In genomic region chr17:78279191-78279590, GRCm38 (mm10) we compare ENCODE assay signal across 25 mouse cellular contexts.
DNase-seq lines count a peak whose midpoint lies in the region; ATAC-seq and TF ChIP-seq lines count a peak whose summit lies in the region.
"Had no signal": no experiment of that assay in that cellular context is flagged by ENCODE, and none has a peak within 500 bp of the region (broad histone marks: within the 10 kb centered on the region; RNA-seq: fewer than 3 reads in every experiment).

No protein-coding gene starts in this region.

- TF ChIP-seq CTCF in kidney, postnatal 0 days (IDR thresholded peaks at IDR 0.05; ENCODE audit: low read depth): no peak
- no peak for TF ChIP-seq CTCF in CH12.LX (conservative IDR thresholded peaks at IDR 0.05 in 1 of 2, IDR thresholded peaks at IDR 0.05 in 1 of 2; ENCODE audit: low read depth in 2 of 2, low read length in 2 of 2)

- in situ Hi-C loops in CH12.LX (cut with MboI; ENCODE audit: low pct_ligation_motif_present, low pct_unique_long_range_greater_than_20kb, low sequenced_read_pairs): no loop called here

- no peak overlapping the region for H3K4me3 ChIP-seq in embryonic facial prominence, embryonic 12.5 days
- no peak overlapping the region for H3K4me3 ChIP-seq in embryonic facial prominence, embryonic 10.5 days
- no peak overlapping the region for H3K4me3 ChIP-seq in kidney, postnatal 0 days (replicated peaks; ENCODE audit: low read depth, low read length)
- no peak overlapping the region for H3K4me3 ChIP-seq in kidney, embryonic 16.5 days (ENCODE audit: low read length)
- H3K4me3 ChIP-seq in CH12.LX (replicated peaks in 1 of 3; ENCODE audit: low read depth in 2 of 3, low read length in 2 of 3, poor library complexity in 1 of 3): no peak overlapping the region
- no peak overlapping the region for H3K4me3 ChIP-seq in embryonic facial prominence, embryonic 14.5 days (ENCODE audit: low read depth, low read length)
- H3K4me3 ChIP-seq: forebrain, embryonic 10.5 days; heart, embryonic 13.5 days; intestine, embryonic 15.5 days had no signal

- H3K4me2 ChIP-seq in embryonic facial prominence, embryonic 12.5 days (replicated peaks): no peak overlapping the region
- no peak overlapping the region for H3K4me2 ChIP-seq in kidney, postnatal 0 days (ENCODE audit: low read length)
- no peak overlapping the region for H3K4me2 ChIP-seq in kidney, embryonic 16.5 days (replicated peaks; ENCODE audit: low read depth, low read length)
- no peak overlapping the region for H3K4me2 ChIP-seq in CH12.LX (ENCODE audit: insufficient read depth, low read depth, poor library complexity, severe bottlenecking)
- H3K4me2 ChIP-seq in embryonic facial prominence, embryonic 14.5 days (ENCODE audit: low read depth, low read length): no peak overlapping the region
- H3K4me2 ChIP-seq: heart, embryonic 13.5 days; intestine, embryonic 15.5 days had no signal

- dilution Hi-C loops in CH12.LX (cut with MboI; ENCODE audit: extremely low pct_ligation_motif_present, extremely low pct_unique_long_range_greater_than_20kb, low sequenced_read_pairs): no loop called here

- no peak overlapping the region for H3K9ac ChIP-seq in embryonic facial prominence, embryonic 12.5 days
- no peak overlapping the region for H3K9ac ChIP-seq in kidney, postnatal 0 days (ENCODE audit: low read depth, low read length)
- H3K9ac ChIP-seq in kidney, embryonic 16.5 days (replicated peaks; ENCODE audit: low read length): no peak overlapping the region
- H3K9ac ChIP-seq in CH12.LX (ENCODE audit: insufficient read depth, low read depth): no peak overlapping the region
- H3K9ac ChIP-seq in embryonic facial prominence, embryonic 14.5 days (ENCODE audit: low read depth, low read length): no peak overlapping the region
- H3K9ac ChIP-seq: forebrain, postnatal 0 days; heart, embryonic 13.5 days; intestine, embryonic 15.5 days; liver, embryonic 14.5 days had no signal

- H3K79me2 ChIP-seq in CH12.LX (replicated peaks; ENCODE audit: control insufficient read depth, extremely low read depth, insufficient read depth, poor library complexity, severe bottlenecking): peaks cover 21% of the 10 kb centered on the region

- H3K36me3 ChIP-seq in embryonic facial prominence, embryonic 12.5 days: 0 out of 2 replicates have a peak, but pooled peaks cover 3% of the 10 kb centered on the region
- peaks cover 12% of the 10 kb centered on the region; the same call in 1 of the 2 replicates for H3K36me3 ChIP-seq in embryonic facial prominence, embryonic 10.5 days (replicated peaks)
- H3K36me3 ChIP-seq in kidney, postnatal 0 days (ENCODE audit: insufficient read depth, low read length): no peaks in the 10 kb centered on the region
- H3K36me3 ChIP-seq in kidney, embryonic 16.5 days (ENCODE audit: insufficient read depth, low read length): no peaks in the 10 kb centered on the region
- H3K36me3 ChIP-seq in CH12.LX (replicated peaks in 1 of 2; ENCODE audit: control insufficient read depth in 1 of 2, insufficient read depth in 1 of 2, low read length in 1 of 2): peaks cover 46 to 75% of the 10 kb centered on the region in 2 experiments
- no peaks in the 10 kb centered on the region for H3K36me3 ChIP-seq in embryonic facial prominence, embryonic 14.5 days (ENCODE audit: control insufficient read depth, insufficient read depth, low read length)
- H3K36me3 ChIP-seq: intestine, embryonic 15.5 days had no signal

- TF ChIP-seq EP300 in CH12.LX (IDR thresholded peaks at IDR 0.05; ENCODE audit: low read length): no peak

- no peak for TF ChIP-seq POLR2A in CH12.LX (IDR thresholded peaks at IDR 0.05; ENCODE audit: low read depth, low read length)

- no peak for DNase-seq in embryonic facial prominence, embryonic 10.5 days (ENCODE audit: low spot score)
- peak; percentile 19 for DNase-seq in kidney, postnatal 0 days (ENCODE audit: low spot score)
- DNase-seq in CH12.LX (ENCODE audit: extremely low read depth): no peak
- DNase-seq in embryonic facial prominence, embryonic 14.5 days (ENCODE audit: low spot score): peak; percentile 48
- DNase-seq in thymus, postnatal 0 days (ENCODE audit: low spot score): no peak
- no peak for DNase-seq in heart, adult 18-20 months
- DNase-seq: adrenal gland, postnatal 25 days; forebrain, postnatal 0 days; heart, postnatal 10 days; kidney, postnatal 10 days; liver; lung, adult 2 months; lung, postnatal 10 days; thymus, adult 2 months; thymus, postnatal 4 days had no signal

- H3K27ac ChIP-seq in embryonic facial prominence, embryonic 12.5 days: no peak overlapping the region
- H3K27ac ChIP-seq in embryonic facial prominence, embryonic 10.5 days (replicated peaks): no peak overlapping the region
- H3K27ac ChIP-seq in kidney, postnatal 0 days: no peak overlapping the region
- H3K27ac ChIP-seq in kidney, embryonic 16.5 days (ENCODE audit: low read length): no peak overlapping the region
- 0 out of 2 replicates have a peak overlapping the region, but pooled peaks have one; percentile 15 for H3K27ac ChIP-seq in CH12.LX (ENCODE audit: insufficient read depth, low read depth)
- no peak overlapping the region for H3K27ac ChIP-seq in embryonic facial prominence, embryonic 14.5 days (replicated peaks; ENCODE audit: low read depth, low read length)
- H3K27ac ChIP-seq: forebrain, embryonic 10.5 days; heart, embryonic 13.5 days; intestine, embryonic 15.5 days; liver, embryonic 14.5 days; macrophage had no signal

- H3K27me3 ChIP-seq in embryonic facial prominence, embryonic 12.5 days: no peaks in the 10 kb centered on the region
- no peaks in the 10 kb centered on the region for H3K27me3 ChIP-seq in embryonic facial prominence, embryonic 10.5 days (replicated peaks; ENCODE audit: low read depth, poor library complexity, severe bottlenecking)
- H3K27me3 ChIP-seq in kidney, postnatal 0 days (ENCODE audit: insufficient read depth, low read length): no peaks in the 10 kb centered on the region
- H3K27me3 ChIP-seq in kidney, embryonic 16.5 days (ENCODE audit: insufficient read depth, low read length): no peaks in the 10 kb centered on the region
- H3K27me3 ChIP-seq in CH12.LX (replicated peaks): no peaks in the 10 kb centered on the region
- no peaks in the 10 kb centered on the region for H3K27me3 ChIP-seq in embryonic facial prominence, embryonic 14.5 days (replicated peaks; ENCODE audit: control insufficient read depth, insufficient read depth, low read length)
- H3K27me3 ChIP-seq: heart, embryonic 13.5 days; intestine, embryonic 15.5 days; Patski had no signal

- no peak for TF ChIP-seq RAD21 in CH12.LX (IDR thresholded peaks at IDR 0.05; ENCODE audit: low read depth, low read length)

- H3K9me3 ChIP-seq in embryonic facial prominence, embryonic 12.5 days: no peaks in the 10 kb centered on the region
- H3K9me3 ChIP-seq in embryonic facial prominence, embryonic 10.5 days: no peaks in the 10 kb centered on the region
- H3K9me3 ChIP-seq in kidney, postnatal 0 days (replicated peaks; ENCODE audit: low read length): no peaks in the 10 kb centered on the region
- no peaks in the 10 kb centered on the region for H3K9me3 ChIP-seq in kidney, embryonic 16.5 days (ENCODE audit: low read length)
- H3K9me3 ChIP-seq in CH12.LX (replicated peaks; ENCODE audit: low read length): no peaks in the 10 kb centered on the region
- no peaks in the 10 kb centered on the region for H3K9me3 ChIP-seq in embryonic facial prominence, embryonic 14.5 days (ENCODE audit: control insufficient read depth, low read length)
- H3K9me3 ChIP-seq: forebrain, embryonic 10.5 days; G1E; heart, embryonic 13.5 days; intestine, embryonic 15.5 days had no signal

- 0 out of 2 replicates have a peak, but pooled peaks have one; percentile 37 for ATAC-seq in embryonic facial prominence, embryonic 12.5 days (ENCODE audit: insufficient number of reproducible peaks, insufficient read depth, low FRiP score, low TSS enrichment)
- ATAC-seq in kidney, postnatal 0 days (replicated peaks; ENCODE audit: low FRiP score, low read depth): no peak
- no peak for ATAC-seq in kidney, embryonic 16.5 days (ENCODE audit: low FRiP score, low TSS enrichment)
- ATAC-seq in embryonic facial prominence, embryonic 14.5 days (ENCODE audit: low read depth): peak; percentile 47; the same call in 1 of the 2 replicates
- ATAC-seq: forebrain, postnatal 0 days; hindbrain, embryonic 16.5 days; intestine, embryonic 15.5 days; Patski had no signal

- WGBS in embryonic facial prominence, embryonic 12.5 days: 56% methylated on average over 12 of the region's 12 CpGs
- WGBS in embryonic facial prominence, embryonic 10.5 days: 68% methylated on average over 12 of the region's 12 CpGs
- WGBS in kidney, postnatal 0 days: 62% methylated on average over 12 of the region's 12 CpGs
- 59% methylated on average over 12 of the region's 12 CpGs for WGBS in kidney, embryonic 16.5 days
- WGBS in embryonic facial prominence, embryonic 14.5 days: 50% methylated on average over 12 of the region's 12 CpGs

- H3K4me1 ChIP-seq in embryonic facial prominence, embryonic 12.5 days: peaks cover 17% of the 10 kb centered on the region
- H3K4me1 ChIP-seq in embryonic facial prominence, embryonic 10.5 days: peaks cover 29% of the 10 kb centered on the region
- no peaks in the 10 kb centered on the region; the same call in 1 of the 2 replicates for H3K4me1 ChIP-seq in kidney, postnatal 0 days (replicated peaks; ENCODE audit: insufficient read depth, low read length)
- peaks cover 44% of the 10 kb centered on the region for H3K4me1 ChIP-seq in kidney, embryonic 16.5 days (ENCODE audit: insufficient read depth, low read length)
- peaks cover 5 to 10% of the 10 kb centered on the region in 2 experiments for H3K4me1 ChIP-seq in CH12.LX (ENCODE audit: control insufficient read depth in 1 of 2, insufficient read depth in 2 of 2)
- 0 out of 2 replicates have a peak, but pooled peaks cover 9% of the 10 kb centered on the region for H3K4me1 ChIP-seq in embryonic facial prominence, embryonic 14.5 days (ENCODE audit: control insufficient read depth, insufficient read depth, low read length)

TF ChIP-seq in CH12.LX, 34 proteins besides CTCF, POLR2A, EP300 and RAD21 (continues in another document):
- TF ChIP-seq TBP (conservative IDR thresholded peaks at IDR 0.05; ENCODE audit: low read depth, low read length) (no peak), ZC3H11A (IDR thresholded peaks at IDR 0.05; ENCODE audit: low read depth, low read length) (no peak), NRF1 (IDR thresholded peaks at IDR 0.05; ENCODE audit: low read depth, low read length) (no peak), USF2 (conservative IDR thresholded peaks at IDR 0.05; ENCODE audit: low read depth, low read length) (no peak), MYC (IDR thresholded peaks at IDR 0.05; ENCODE audit: low read depth, low read length) (no peak), UBTF (IDR thresholded peaks at IDR 0.05; ENCODE audit: low read depth, low read length) (no peak), PAX5 (IDR thresholded peaks at IDR 0.05; ENCODE audit: low read length) (no peak), MAFK (IDR thresholded peaks at IDR 0.05; ENCODE audit: insufficient replicate concordance, low read length) (no peak), TCF12 (IDR thresholded peaks at IDR 0.05; ENCODE audit: low read depth, low read length) (no peak), MEF2A (IDR thresholded peaks at IDR 0.05; ENCODE audit: borderline replicate concordance, low read depth, low read length) (no peak), ELF1 (IDR thresholded peaks at IDR 0.05; ENCODE audit: low read depth, low read length) (no peak), KAT2A (IDR thresholded peaks at IDR 0.05; ENCODE audit: insufficient replicate concordance, low read length) (no peak)

Comparison
In these comparisons a context has a peak if more than half of its experiments do, and no peak if none do; other contexts are left out.
1. DNase-seq: peak in kidney, postnatal 0 days (single experiment) and embryonic facial prominence, embryonic 14.5 days (single experiment); none in embryonic facial prominence, embryonic 10.5 days (single experiment), CH12.LX (single experiment), thymus, postnatal 0 days (single experiment) and heart, adult 18-20 months (0 of 2).
2. ATAC-seq: peak in embryonic facial prominence, embryonic 12.5 days (single experiment) and embryonic facial prominence, embryonic 14.5 days (single experiment); none in kidney, postnatal 0 days (single experiment) and kidney, embryonic 16.5 days (single experiment).